Mouse (Mus musculus) midbrain, embryonic 10.5 days (tissue): ENCODE results near the gene Plxnd1. TPM values are rescaled to one million over a fixed set of nuclear protein-coding genes. Genes with fewer than 3 reads are reported as not detected.

Experiments
- DNase-seq: peaks from one replicate; pipeline ENCODE4 v3.0.0-alpha.2; 2017; ENCODE audit warnings: low spot score
- H3K27ac ChIP-seq: fragments of 300-500 bp; sonication (generic); replicated peaks from 2 replicates; pipeline ENCODE4 v1.5.1; 2016; ENCODE audit warnings: mild to moderate bottlenecking
- H3K27me3 ChIP-seq: fragments of 300-500 bp; sonication (generic); 2 replicates; pipeline ENCODE4 v1.6.1; 2016; ENCODE audit warnings: low read depth, mild to moderate bottlenecking; ENCODE audit not compliant: poor library complexity, severe bottlenecking
- H3K36me3 ChIP-seq: fragments of 300-500 bp; sonication (generic); 2 replicates; pipeline ENCODE4 v1.6.1; 2016; ENCODE audit warnings: mild to moderate bottlenecking, moderate library complexity
- H3K4me1 ChIP-seq: fragments of 300-500 bp; sonication (generic); 2 replicates; pipeline ENCODE4 v1.6.1; 2016
- H3K4me3 ChIP-seq: fragments of 300-500 bp; sonication (generic); 2 replicates; pipeline ENCODE4 v1.5.1; 2016; ENCODE audit warnings: mild to moderate bottlenecking, moderate library complexity
- H3K9me3 ChIP-seq: fragments of 300-500 bp; sonication (generic); replicated peaks from 2 replicates; pipeline ENCODE4 v1.6.1; 2016; ENCODE audit warnings: mild to moderate bottlenecking
- WGBS: fragments of 180-500 bp; shearing (Covaris S2); methylation state at CpG from one replicate; pipeline ENCODE4 v1.1.7; 2016; 5-methylcytosine and 5-hydroxymethylcytosine counted together
- polyA plus RNA-seq: library from polyadenylated mRNA; unstranded; fragments of >200 nt; fragmentation: Nextera tagmentation; extraction: Ambion mirVana; gene quantifications from 2 replicates; pipeline ENCODE4 v1.2.1, GENCODE M21; 2016

Gene Plxnd1
- polyA plus RNA-seq, 1 experiment from 2014 or later: 18.9 TPM

DNA sequence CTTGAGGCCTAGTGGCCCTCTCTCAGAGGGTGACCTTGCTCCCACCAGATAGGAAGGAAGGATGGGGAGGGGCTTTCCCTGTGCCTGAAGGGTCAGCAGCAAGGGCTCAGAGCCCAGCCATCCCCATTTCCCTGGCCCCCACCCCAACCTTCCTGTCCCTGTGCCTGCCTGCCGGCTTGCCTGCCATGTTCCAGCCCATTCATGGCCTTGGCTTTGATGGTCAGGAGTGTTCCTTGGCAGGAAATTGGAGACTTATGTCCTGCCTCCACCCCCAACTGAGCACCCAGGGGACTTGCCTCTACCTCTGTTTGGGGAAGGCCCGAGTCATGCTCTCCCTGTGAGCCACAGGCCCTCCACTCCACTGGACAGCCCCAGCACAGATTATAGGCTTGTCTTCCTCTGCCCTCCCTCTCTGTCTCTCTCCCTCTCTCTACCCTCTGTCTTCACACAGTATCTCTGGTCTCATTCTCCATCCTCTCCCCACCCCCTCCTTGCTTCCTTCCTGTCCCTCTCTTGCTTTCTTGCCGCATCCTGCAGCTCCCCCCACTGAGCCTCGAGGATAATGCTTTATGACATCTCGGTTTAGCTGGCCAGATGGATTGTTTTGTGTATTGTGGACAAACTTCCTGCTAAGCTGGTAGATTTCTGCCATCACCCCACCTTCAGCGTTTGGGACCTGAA is 1.5 kb upstream of the Plxnd1 start:
- DNase-seq: no peak
- Histone ChIP-seq H3K36me3 (no peaks in the 10 kb centered on the region), H3K9me3 (no peaks in the 10 kb centered on the region), H3K27me3 (peaks cover 63% of the 10 kb centered on the region), H3K4me1 (peaks cover 66% of the 10 kb centered on the region), H3K4me3 (0 out of 2 replicates have a peak overlapping the region, but pooled peaks have one; percentile 63), H3K27ac (0 out of 2 replicates have a peak overlapping the region, but pooled peaks have one; percentile 52)
- 45% methylated on average over 6 of the region's 6 CpGs for WGBS

DNA sequence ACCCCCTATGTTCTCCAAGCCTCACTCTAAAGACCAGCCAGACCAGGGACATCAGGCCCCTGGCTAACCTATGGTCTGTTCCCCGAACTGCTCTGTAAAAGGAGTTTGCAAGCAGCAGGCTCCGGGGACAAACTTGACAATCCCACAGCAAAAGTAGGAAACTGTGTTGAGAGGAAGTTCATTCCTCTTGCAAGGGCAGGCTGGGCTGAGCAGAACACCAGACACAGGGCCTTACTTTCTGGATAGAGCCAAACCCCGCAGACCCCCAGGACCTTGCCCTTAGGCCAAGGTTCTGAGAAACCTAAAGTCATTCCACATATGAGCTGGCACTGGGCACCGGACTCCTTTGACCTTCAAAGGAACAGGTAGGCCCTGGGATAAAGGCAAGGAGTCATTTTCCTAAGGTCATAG is 731 bp upstream of the Plxnd1 start:
- Histone ChIP-seq H3K27me3 (peaks cover 71% of the 10 kb centered on the region), H3K27ac (peak overlapping the region; percentile 52; the same call in 1 of the 2 replicates), H3K4me1 (peaks cover 69% of the 10 kb centered on the region), H3K36me3 (no peaks in the 10 kb centered on the region), H3K9me3 (no peaks in the 10 kb centered on the region), H3K4me3 (peak overlapping the region; percentile 63)
- WGBS: 71% methylated on average over 4 of the region's 4 CpGs
- no peak for DNase-seq

DNA sequence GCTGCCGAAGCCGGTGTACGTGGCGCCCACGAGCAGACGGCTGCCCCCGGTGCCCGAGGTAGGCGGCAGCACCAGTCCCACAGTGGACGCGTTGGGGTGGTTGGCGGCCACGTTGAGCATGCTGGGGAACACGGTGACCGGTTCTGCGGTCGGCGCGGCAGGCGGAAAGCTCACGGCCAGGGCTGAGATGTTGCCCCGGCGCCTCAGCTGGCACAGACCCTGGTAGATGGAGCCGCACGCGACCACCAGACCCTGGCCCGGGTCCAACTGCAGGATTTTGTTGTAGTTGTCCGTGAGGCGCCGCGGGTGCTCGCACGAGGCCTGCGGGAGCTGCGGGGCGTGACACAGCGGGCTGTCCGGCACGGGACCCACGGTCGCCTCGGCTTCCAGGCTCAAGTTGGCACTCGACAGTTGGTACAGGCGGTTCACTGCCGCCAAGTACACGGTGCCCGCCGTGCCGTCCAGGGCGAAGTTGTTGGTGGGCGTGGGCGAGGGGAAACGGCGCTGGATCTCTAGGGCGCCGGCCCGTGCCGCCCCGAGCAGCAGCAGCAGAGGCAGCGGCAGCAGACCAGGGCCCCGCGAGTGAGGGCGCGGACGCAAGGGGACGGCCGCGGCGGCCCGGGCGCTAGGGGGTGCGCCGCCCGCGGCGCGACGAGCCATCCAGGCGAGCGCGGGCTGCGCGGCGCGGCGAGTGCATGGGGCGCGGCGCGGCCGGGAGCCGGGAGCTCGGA is 494 bp downstream of the Plxnd1 start:
- peak; percentile 50 for DNase-seq
- peaks cover 69% of the 10 kb centered on the region for H3K4me1 ChIP-seq
- H3K4me3 ChIP-seq: peak overlapping the region; percentile 63
- peaks cover 83% of the 10 kb centered on the region for H3K27me3 ChIP-seq
- no peaks in the 10 kb centered on the region for H3K9me3 ChIP-seq
- WGBS: 4% methylated on average over 92 of the region's 93 CpGs
- no peaks in the 10 kb centered on the region for H3K36me3 ChIP-seq
- peak overlapping the region; percentile 65 for H3K27ac ChIP-seq

DNA sequence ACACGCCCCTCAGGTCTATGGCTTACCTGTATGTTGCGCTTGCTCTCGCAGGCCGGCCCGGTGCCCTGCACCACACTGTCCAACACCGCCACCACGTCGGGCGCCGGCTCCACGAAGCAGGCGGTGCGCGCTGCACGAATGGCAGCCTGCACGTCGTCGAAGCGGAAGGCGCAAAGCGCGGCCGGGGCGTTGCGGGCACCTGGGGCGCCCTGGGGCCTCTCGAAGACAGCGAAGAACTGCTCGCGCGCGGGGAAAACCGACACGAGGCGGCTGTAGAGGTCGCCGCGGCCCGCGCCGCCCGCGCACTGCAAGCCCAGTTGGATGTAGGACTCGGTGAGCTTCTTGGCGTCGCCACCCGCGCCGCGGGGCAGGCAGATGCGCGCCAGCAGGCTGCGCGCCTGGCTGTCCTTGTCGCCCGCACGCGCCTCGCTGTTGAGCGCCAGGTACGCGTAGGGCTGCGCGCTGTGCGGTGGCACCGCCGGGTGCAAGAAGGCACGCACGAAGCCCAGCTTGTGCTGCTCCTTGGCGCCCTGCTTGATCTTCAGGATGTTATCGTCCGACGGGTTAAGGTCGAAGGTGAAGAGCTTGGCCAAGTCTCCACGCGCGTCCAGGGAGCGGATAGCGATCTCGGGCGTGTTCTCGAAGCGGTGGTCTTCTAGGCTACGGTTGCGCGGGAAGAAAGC is 1.2 kb downstream of the Plxnd1 start:
- DNase-seq: peak; percentile 45
- Histone ChIP-seq H3K9me3 (no peaks in the 10 kb centered on the region), H3K4me3 (peak overlapping the region; percentile 63), H3K4me1 (peaks cover 62% of the 10 kb centered on the region), H3K36me3 (no peaks in the 10 kb centered on the region), H3K27me3 (peaks cover 90% of the 10 kb centered on the region), H3K27ac (peak overlapping the region; percentile 65)
- 3% methylated on average over 86 of the region's 86 CpGs for WGBS

DNA sequence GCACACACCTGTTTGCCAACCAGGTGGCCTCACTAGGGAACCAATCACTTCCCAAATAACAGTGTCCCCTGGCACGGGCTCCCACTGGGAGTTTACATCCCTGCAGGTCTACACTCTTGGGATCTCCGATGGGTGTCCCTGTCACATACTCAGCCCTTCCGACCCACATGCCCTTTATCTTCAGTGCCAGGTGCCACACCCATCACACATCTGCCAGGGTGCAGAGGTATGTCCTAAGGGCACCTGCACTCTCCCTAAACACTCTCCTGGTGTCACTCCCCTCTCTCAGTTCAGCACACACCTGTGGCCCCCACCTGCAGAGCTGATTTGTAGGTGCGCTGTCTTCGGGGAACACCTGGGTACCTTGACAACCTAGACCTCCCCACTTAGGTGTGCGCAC is 1.8 kb downstream of the Plxnd1 start:
- no peaks in the 10 kb centered on the region for H3K36me3 ChIP-seq
- H3K9me3 ChIP-seq: no peaks in the 10 kb centered on the region
- 40% methylated on average over 6 of the region's 6 CpGs for WGBS
- no peak for DNase-seq
- H3K27ac ChIP-seq: peak overlapping the region; percentile 65; the same call in 1 of the 2 replicates
- H3K27me3 ChIP-seq: peaks cover 92% of the 10 kb centered on the region
- H3K4me3 ChIP-seq: peak overlapping the region; percentile 63
- H3K4me1 ChIP-seq: peaks cover 56% of the 10 kb centered on the region

DNA sequence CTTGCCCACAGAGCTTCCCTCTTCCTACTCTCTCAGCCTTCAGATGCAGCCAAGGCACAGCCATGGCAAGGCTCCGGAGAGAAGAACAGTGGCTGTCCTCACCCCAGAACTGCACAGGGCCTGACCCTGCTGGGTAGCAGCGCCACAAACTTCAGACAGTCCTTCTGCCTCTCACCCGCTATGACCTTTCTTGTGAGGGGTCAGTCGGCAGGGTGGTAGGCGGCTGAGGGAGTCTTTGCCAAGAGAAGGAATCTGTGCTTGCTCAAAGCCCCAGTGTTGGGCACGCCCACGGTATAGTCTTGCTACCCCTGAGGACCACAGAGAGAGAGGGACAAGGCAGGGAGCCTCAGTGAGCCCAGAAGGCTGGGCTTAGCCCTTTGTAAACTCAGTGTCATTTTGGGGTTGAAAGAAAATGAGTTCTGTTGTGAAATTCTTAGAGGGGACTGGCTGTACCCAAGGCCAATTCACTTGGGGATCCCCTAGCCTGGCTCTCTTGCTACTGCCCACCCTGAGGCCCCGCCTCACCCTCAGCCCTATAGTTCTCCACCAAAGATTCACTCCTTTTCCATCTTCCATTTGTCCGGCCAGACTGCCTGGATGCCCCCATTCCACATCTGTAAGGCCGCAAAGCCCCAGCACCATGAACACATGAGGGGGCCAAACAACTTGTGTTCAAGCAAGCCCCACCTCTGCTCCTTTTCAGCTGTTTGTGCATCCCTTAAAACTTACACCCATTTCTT is 2.8 kb downstream of the Plxnd1 start:
- H3K9me3 ChIP-seq: no peaks in the 10 kb centered on the region
- H3K4me3 ChIP-seq: peak overlapping the region; percentile 63
- DNase-seq: no peak
- H3K36me3 ChIP-seq: no peaks in the 10 kb centered on the region
- H3K27ac ChIP-seq: peak overlapping the region; percentile 53; the same call in 1 of the 2 replicates
- H3K4me1 ChIP-seq: peaks cover 55% of the 10 kb centered on the region
- WGBS: 26% methylated on average over 10 of the region's 10 CpGs
- H3K27me3 ChIP-seq: peaks cover 90% of the 10 kb centered on the region

DNA sequence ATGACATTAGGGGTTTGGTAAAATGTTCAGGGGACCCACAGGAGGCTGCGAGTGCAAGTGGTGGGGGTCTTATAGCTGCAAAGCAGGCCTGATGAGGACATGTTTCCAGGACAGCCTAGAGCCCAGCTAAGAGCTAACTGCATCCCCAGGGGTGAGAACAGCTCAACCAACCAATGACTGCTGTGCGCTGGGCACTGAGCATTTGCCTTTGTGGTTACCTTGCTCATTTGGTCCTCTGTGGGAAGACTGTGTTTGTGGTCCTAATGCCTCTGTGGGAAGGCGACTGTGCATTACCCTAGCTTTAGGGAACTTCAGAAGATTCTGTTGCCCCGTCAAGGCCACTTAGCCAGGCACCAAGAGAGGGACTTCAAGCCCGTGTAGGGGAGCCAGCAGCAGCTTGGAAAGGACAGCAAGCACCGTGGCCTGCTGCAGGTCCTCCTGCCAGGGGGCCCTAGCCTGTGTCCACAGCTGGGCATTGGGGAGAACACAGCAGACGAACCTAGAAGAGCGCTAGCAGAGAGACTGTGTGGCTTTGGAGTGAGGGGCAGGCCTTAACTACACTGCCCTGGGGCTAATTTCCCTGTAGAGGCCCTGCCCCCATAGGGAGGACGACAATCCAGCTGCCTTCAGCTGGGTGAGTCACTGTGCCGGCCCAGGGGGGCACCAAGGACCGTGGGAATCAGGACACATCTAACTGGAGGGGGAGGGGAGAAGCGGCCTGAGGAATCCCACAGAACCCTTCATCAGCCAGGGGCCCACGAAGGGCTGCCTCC is 3.5 kb downstream of the Plxnd1 start:
- WGBS: 27% methylated on average over 13 of the region's 13 CpGs
- H3K4me3 ChIP-seq: peak overlapping the region; percentile 63
- peak overlapping the region; percentile 53 for H3K27ac ChIP-seq
- DNase-seq: no peak
- H3K27me3 ChIP-seq: peaks cover 90% of the 10 kb centered on the region
- H3K36me3 ChIP-seq: no peaks in the 10 kb centered on the region
- H3K4me1 ChIP-seq: peaks cover 58% of the 10 kb centered on the region
- no peaks in the 10 kb centered on the region for H3K9me3 ChIP-seq

DNA sequence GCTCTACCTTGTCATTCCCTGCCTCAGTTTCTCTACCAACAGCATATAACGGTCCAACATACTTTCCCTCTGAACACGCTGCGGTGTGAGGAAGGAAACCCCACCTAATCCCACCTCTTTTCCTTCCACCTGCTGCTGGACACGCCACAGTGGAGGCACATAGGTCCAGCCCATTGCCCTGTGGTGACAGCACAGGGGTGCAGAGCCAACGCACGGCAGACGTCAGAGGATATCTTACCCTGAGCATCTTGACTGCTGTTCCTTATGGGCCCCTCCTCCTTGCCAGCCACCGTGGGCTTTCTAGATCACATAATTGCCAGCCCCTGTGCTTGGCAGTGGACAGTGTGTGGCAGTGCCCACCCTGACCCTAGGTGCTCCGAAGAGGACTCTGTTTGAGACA is 4.3 kb downstream of the Plxnd1 start:
- peaks cover 58% of the 10 kb centered on the region for H3K4me1 ChIP-seq
- 0 out of 2 replicates have a peak overlapping the region, but pooled peaks have one; percentile 9 for H3K4me3 ChIP-seq
- no peak overlapping the region for H3K27ac ChIP-seq
- H3K9me3 ChIP-seq: no peaks in the 10 kb centered on the region
- no peak for DNase-seq
- WGBS: 88% methylated on average over 9 of the region's 9 CpGs
- H3K27me3 ChIP-seq: peaks cover 87% of the 10 kb centered on the region
- no peaks in the 10 kb centered on the region for H3K36me3 ChIP-seq

DNA sequence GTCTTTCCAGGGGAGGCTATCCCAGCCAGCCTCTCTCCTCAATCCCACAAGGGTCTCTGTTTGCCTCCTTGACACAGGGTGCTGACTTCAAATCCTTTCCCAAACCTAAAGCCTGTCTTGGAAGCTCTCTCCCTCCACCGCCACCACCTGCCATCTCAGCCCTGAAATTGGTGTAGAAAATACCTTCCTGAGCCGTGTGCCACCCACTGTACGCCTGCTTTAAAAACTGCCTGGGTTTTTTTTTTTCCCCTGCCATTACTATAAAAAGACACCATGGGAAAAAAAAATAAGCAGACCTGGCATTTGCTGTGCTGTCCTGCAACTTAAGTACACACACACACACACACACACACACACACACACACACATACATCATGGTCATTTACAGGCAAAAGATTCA is 4.7 kb downstream of the Plxnd1 start:
- H3K9me3 ChIP-seq: no peaks in the 10 kb centered on the region
- H3K36me3 ChIP-seq: no peaks in the 10 kb centered on the region
- H3K27me3 ChIP-seq: peaks cover 82% of the 10 kb centered on the region
- peaks cover 59% of the 10 kb centered on the region for H3K4me1 ChIP-seq
- 87% methylated on average over 3 of the region's 3 CpGs for WGBS
- 0 out of 2 replicates have a peak overlapping the region, but pooled peaks have one; percentile 9 for H3K4me3 ChIP-seq
- H3K27ac ChIP-seq: no peak overlapping the region
- DNase-seq: no peak

DNA sequence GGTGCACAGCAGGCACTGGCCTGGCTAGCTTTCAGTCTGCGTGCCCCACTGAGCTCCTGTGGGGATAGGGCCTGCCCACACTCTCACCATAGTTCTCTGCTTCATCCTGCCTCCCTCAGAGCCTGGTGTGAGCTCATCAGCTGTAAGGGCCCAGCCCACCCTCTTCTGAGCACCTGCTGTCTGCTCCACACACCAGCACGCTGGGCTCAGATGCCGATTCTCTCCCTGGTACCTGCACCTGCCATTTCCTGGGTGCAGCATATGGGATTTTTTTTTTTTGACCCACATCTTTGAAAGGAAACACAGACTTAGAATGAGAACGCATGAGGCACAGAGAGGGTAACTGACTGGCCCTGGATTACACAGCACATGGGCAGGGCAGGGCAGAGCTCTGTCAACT is 5.2 kb downstream of the Plxnd1 start:
- H3K9me3 ChIP-seq: no peaks in the 10 kb centered on the region
- peaks cover 63% of the 10 kb centered on the region for H3K4me1 ChIP-seq
- H3K36me3 ChIP-seq: no peaks in the 10 kb centered on the region
- 66% methylated on average over 4 of the region's 4 CpGs for WGBS
- H3K4me3 ChIP-seq: 0 out of 2 replicates have a peak overlapping the region, but pooled peaks have one; percentile 9
- no peak for DNase-seq
- H3K27me3 ChIP-seq: peaks cover 82% of the 10 kb centered on the region
- H3K27ac ChIP-seq: no peak overlapping the region

DNA sequence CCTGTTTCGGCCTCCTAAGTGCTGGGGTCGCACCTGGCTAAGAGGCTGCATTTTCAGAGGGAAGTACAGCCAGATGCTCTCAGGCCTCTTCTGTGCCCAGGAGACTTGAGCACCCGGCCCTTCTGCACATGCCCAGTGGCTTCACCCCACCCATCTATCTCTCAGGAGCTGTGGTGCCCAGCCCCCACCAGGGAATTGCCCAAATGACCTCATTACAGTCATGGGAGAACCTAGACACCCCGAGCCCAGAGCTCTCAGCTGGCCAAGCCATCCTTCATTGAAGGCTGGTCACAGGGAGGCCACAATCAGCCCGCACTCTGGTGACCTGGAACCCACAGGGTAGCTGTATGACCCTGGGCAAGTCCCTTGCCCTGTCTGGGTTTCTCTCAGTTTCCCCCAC is 5.8 kb downstream of the Plxnd1 start:
- peaks cover 76% of the 10 kb centered on the region for H3K27me3 ChIP-seq
- no peaks in the 10 kb centered on the region for H3K9me3 ChIP-seq
- peak overlapping the region; percentile 7; the same call in 1 of the 2 replicates for H3K4me3 ChIP-seq
- peaks cover 63% of the 10 kb centered on the region for H3K4me1 ChIP-seq
- DNase-seq: no peak
- H3K36me3 ChIP-seq: no peaks in the 10 kb centered on the region
- 85% methylated on average over 5 of the region's 5 CpGs for WGBS
- H3K27ac ChIP-seq: no peak overlapping the region
